Mouse (Mus musculus) megakaryocyte-erythroid progenitor cell, adult 5-6 weeks (primary cell): Measurements from ENCODE around the gene Ssc4d. TPM values are rescaled to one million over a fixed set of nuclear protein-coding genes. Genes with fewer than 3 reads are reported as not detected.
A peak's percentile ranks its signal among the peaks of the same experiment; 100 is the strongest.

Experiments used
- ATAC-seq: replicated peaks from 2 replicates; pipeline ENCODE4 v1.8.0; 2016; ENCODE audit warnings: mild to moderate bottlenecking, inconsistent platforms; ENCODE audit not compliant: severe bottlenecking, poor library complexity, low FRiP score, low TSS enrichment
- total RNA-seq, 2 experiments: library from RNA; stranded (forward) in 1 of 2; stranded (reverse) in 1 of 2; fragments of 200-1000, 215-1000 nt in 1 of 2; fragments of >200 nt in 1 of 2; fragmentation: Nextera tagmentation in 1 of 2; gene quantifications; 2 replicates each; pipeline ENCODE4 v1.2.3; 2014 to 2017

Gene Ssc4d
- total RNA-seq, 2 experiments from 2014 or later, result 1.7 TPM; not detected in 1

- ATAC-seq, result peak; percentile 80
Measured at GRCm38 (mm10) chr5:135982398-135982797, 8.1 kb upstream of the Ssc4d start.

GRCm38 (mm10) chr5:135979904-135980303 lies 5.6 kb upstream of the Ssc4d start, which contains the start of gene Zp3:
Zp3 (plus strand) TSS chr5:135980099.
- ATAC-seq, result no peak

- no peak for ATAC-seq
Measured at GRCm38 (mm10) chr5:135979381-135979780, 5.0 kb upstream of the Ssc4d start.

- ATAC-seq, result no peak
Measured at GRCm38 (mm10) chr5:135975893-135976668, 1.8 kb upstream of the Ssc4d start.

GRCm38 (mm10) chr5:135971876-135972275 lies 2.5 kb downstream of the Ssc4d start:
- no peak for ATAC-seq

- ATAC-seq, result no peak
Measured at GRCm38 (mm10) chr5:135970247-135970646, 4.1 kb downstream of the Ssc4d start.

GRCm38 (mm10) chr5:135968781-135969180 lies 5.5 kb downstream of the Ssc4d start:
- no peak for ATAC-seq

GRCm38 (mm10) chr5:135966866-135967265 lies 7.5 kb downstream of the Ssc4d start:
- no peak for ATAC-seq

- no peak for ATAC-seq
Measured at GRCm38 (mm10) chr5:135965501-135965930, 8.8 kb downstream of the Ssc4d start.

- no peak for ATAC-seq
Measured at GRCm38 (mm10) chr5:135963280-135963627, 11.1 kb downstream of the Ssc4d start.

- ATAC-seq, result peak; percentile 89
Measured at GRCm38 (mm10) chr5:135962492-135963279, 11.6 kb downstream of the Ssc4d start.

GRCm38 (mm10) chr5:135962125-135962491 lies 12.2 kb downstream of the Ssc4d start:
- no peak for ATAC-seq

GRCm38 (mm10) chr5:135960909-135961635 lies 13.3 kb downstream of the Ssc4d start:
- ATAC-seq, result no peak

GRCm38 (mm10) chr5:135959911-135960310 lies 14.4 kb downstream of the Ssc4d start:
- ATAC-seq, result no peak

- no peak for ATAC-seq
Measured at GRCm38 (mm10) chr5:135958367-135958766, 16.0 kb downstream of the Ssc4d start.

GRCm38 (mm10) chr5:135957207-135957974 lies 16.9 kb downstream of the Ssc4d start:
- ATAC-seq, result peak; percentile 93

GRCm38 (mm10) chr5:135956300-135957206 lies 17.8 kb downstream of the Ssc4d start:
- no peak for ATAC-seq

- ATAC-seq, result no peak
Measured at GRCm38 (mm10) chr5:135952830-135953229, 21.5 kb downstream of the Ssc4d start.
